Mouse (Mus musculus) stomach, postnatal 0 days (tissue): ENCODE results near the gene Ceacam15. TPM values are rescaled to one million over a fixed set of nuclear protein-coding genes. Genes with fewer than 3 reads are reported as not detected.
"Not testable (repeated sequence)": the region's sequence is repeated elsewhere in the genome, so short reads cannot be mapped to it uniquely, and the experiment has no call there.

Experiments used
- ATAC-seq: fragments of 200-750 bp; cut with Nextera tagmentation; 2 replicates; pipeline ENCODE4 v1.8.0; 2017; ENCODE audit not compliant: low FRiP score, low TSS enrichment
- DNase-seq: peaks from one replicate; pipeline ENCODE4 v3.0.0-alpha.2; 2016; ENCODE audit warnings: low spot score
- H3K27ac ChIP-seq: fragments of 300-500 bp; sonication (generic); replicated peaks from 2 replicates; pipeline ENCODE4 v1.5.1; 2014; ENCODE audit warnings: mild to moderate bottlenecking, control low read depth
- H3K27me3 ChIP-seq: fragments of 300-500 bp; sonication (generic); 2 replicates; pipeline ENCODE4 v1.6.1; 2014; ENCODE audit warnings: low read length; ENCODE audit not compliant: control insufficient read depth, insufficient read depth
- H3K36me3 ChIP-seq: fragments of 300-500 bp; sonication (generic); 2 replicates; pipeline ENCODE4 v1.6.1; 2014; ENCODE audit warnings: low read length, mixed read lengths; ENCODE audit not compliant: control insufficient read depth, insufficient read depth
- H3K4me1 ChIP-seq: fragments of 300-500 bp; sonication (generic); replicated peaks from 2 replicates; pipeline ENCODE4 v1.6.1; 2014; ENCODE audit warnings: antibody characterized with exemption; ENCODE audit not compliant: control insufficient read depth, insufficient read depth
- H3K4me2 ChIP-seq: fragments of 300-500 bp; sonication (generic); replicated peaks from 2 replicates; pipeline ENCODE4 v1.6.1; 2014; ENCODE audit warnings: low read depth, mild to moderate bottlenecking, control low read depth, moderate library complexity
- H3K4me3 ChIP-seq: fragments of 300-500 bp; sonication (generic); 2 replicates; pipeline ENCODE4 v1.5.1; 2014; ENCODE audit warnings: low read depth, low read length, control low read depth
- H3K9ac ChIP-seq: fragments of 300-500 bp; sonication (generic); 2 replicates; pipeline ENCODE4 v1.6.1; 2014; ENCODE audit warnings: mild to moderate bottlenecking, low read length, control low read depth, mixed read lengths
- H3K9me3 ChIP-seq: fragments of 300-500 bp; sonication (generic); 2 replicates; pipeline ENCODE4 v1.6.1; 2016; ENCODE audit warnings: low read length; ENCODE audit not compliant: control insufficient read depth
- CTCF ChIP-seq: IDR thresholded peaks from 2 replicates; pipeline ENCODE4 v1.5.1; 2016; ENCODE audit warnings: antibody characterized with exemption, low read depth, mild to moderate bottlenecking, moderate library complexity
- EP300 ChIP-seq: optimal IDR thresholded peaks from 2 replicates; pipeline ENCODE3; 2016; ENCODE audit warnings: antibody characterized with exemption
- WGBS: fragments of 180-500 bp; shearing (Covaris S2); extraction: QIAGEN DNeasy Blood & Tissue Kit; methylation state at CpG from one replicate; pipeline ENCODE4 v1.1.7; 2014; 5-methylcytosine and 5-hydroxymethylcytosine counted together
- polyA plus RNA-seq: library from polyadenylated mRNA; unstranded; fragments of >200 nt; fragmentation: Nextera tagmentation; extraction: Ambion mirVana; gene quantifications from 2 replicates; pipeline ENCODE4 v1.2.1, GENCODE M21; 2015

The Ceacam15 gene
- not detected in 2 replicates for polyA plus RNA-seq

DNA sequence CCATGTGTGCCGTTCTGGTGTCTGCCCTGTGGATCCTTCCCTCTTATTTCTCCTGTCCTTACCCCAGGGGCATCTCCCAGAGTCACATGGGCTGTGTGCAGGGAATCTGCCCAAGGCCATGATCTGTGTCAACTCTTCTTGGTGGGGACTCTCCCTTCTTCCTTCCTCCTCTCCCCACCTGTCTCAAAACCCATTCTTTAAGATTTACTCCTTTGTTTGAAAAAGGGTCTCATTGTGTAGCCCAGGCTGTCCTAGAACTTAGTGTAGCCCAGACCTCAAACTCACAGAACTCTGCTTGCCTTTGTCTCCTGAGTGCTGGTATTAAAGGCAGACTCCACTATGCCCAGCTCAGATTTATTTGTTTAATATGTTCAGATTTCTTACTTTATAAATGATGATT, at the start of gene Ceacam15:
Gene Ceacam15, minus strand, starts transcription at position 101 of the 400 bp plus-strand sequence.
- no peaks in the 10 kb centered on the region for H3K36me3 ChIP-seq
- H3K27ac ChIP-seq, result no peak within 1 kb of the TSS
- no peaks in the 10 kb centered on the region for H3K27me3 ChIP-seq
- no peak for ATAC-seq
- H3K9me3 ChIP-seq, result no peaks in the 10 kb centered on the region
- H3K4me3 ChIP-seq, result no peak within 1 kb of the TSS
- H3K9ac ChIP-seq, result no peak within 1 kb of the TSS
- TF ChIP-seq CTCF, result no peak
- TF ChIP-seq EP300, result no peak
- no peak within 1 kb of the TSS for H3K4me2 ChIP-seq
- WGBS, result 47% methylated on average over 1 of the region's 1 CpGs
- no peak for DNase-seq
- no peaks in the 10 kb centered on the region for H3K4me1 ChIP-seq

DNA sequence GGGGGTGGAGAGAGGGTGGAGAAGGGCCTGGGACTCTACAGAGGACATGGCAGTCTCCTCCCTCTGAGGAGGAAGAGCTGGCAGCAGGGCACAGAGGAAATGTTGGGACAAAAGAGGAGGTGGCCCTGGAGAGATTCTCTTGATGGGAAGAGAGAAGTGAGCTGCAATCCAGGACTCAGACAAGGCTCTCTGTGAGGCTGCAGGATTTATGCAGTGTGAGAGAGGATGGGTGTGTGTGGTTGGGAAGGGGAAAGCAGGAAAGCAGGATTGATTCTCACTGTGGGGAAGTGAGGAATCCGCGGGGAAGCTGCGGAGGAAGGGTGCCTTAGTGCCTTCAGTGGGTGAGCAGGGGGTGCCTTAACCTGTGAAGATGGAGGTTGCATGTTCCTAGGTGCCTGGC, 47.0 kb upstream of the Ceacam15 start:
- not testable (repeated sequence) for H3K9me3 ChIP-seq, H3K36me3 ChIP-seq, DNase-seq, H3K4me3 ChIP-seq, H3K27me3 ChIP-seq, H3K4me1 ChIP-seq, H3K9ac ChIP-seq, H3K4me2 ChIP-seq, H3K27ac ChIP-seq, ATAC-seq
- 53% methylated on average over 3 of the region's 3 CpGs for WGBS

DNA sequence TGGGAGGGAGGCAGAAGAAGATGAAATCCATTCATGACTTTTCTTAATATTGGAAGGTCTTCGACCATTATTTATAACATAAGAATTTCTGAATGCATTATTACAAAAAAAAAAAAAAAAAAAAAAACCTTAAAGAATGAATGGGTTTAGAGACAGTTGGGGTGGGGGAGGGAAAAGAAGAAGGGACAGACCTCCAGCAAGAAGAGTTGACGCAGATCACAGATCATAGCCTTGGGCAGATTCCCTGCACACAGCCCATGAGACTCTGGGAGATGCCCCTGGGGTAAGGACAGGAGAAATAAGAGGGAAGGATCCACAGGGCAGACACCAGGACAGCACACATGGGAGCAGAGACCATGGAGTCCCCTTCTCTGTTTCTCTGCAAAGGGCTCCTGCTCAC, 46.1 kb upstream of the Ceacam15 start, which contains the start of gene Ceacam9:
Gene Ceacam9, plus strand, starts transcription at position 301 of the 400 bp plus-strand sequence.
- H3K27ac ChIP-seq, result no peak within 1 kb of the TSS
- H3K4me1 ChIP-seq, result no peaks in the 10 kb centered on the region
- ATAC-seq, result no peak
- H3K9me3 ChIP-seq, result no peaks in the 10 kb centered on the region
- no peaks in the 10 kb centered on the region for H3K27me3 ChIP-seq
- no peak within 1 kb of the TSS for H3K9ac ChIP-seq
- no peak for DNase-seq
- no peak within 1 kb of the TSS for H3K4me2 ChIP-seq
- no peaks in the 10 kb centered on the region for H3K36me3 ChIP-seq
- TF ChIP-seq CTCF (no peak), EP300 (no peak)
- H3K4me3 ChIP-seq, result no peak within 1 kb of the TSS
- 86% methylated on average over 2 of the region's 2 CpGs for WGBS

DNA sequence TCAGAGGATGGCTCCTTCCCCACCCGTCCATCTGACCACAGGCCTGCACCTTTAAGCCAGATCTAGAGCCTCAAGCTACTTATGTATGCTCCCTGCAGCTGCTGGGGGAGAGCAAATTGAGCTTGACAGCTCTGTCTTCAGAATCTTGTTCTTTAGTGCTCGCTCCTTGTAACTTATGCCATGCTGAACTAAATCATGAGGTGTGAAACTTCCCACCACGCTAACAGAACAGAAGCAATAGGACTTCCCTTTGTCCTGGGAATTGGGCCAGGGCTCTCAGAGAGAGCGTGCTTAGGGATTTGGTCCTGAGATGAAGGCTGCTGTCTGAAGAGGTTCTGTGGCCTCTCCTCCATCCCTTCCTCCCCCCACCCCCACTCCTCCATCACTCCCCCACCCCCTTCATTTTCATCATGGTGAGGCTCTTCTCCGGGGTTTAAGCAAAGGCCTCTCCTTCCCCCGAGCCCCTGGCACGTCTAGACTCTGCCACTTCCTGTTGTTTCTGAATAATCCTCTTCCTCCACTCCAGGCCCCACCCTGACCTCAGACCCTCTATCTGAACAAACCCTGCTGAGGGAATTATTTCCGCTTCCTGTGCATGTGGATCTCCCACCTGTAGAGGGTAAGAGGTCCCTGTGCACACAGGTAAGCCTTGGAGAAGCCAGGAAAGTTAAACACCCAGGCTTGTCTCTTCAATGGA, 41.1 kb upstream of the Ceacam15 start:
- H3K27me3 ChIP-seq, H3K36me3 ChIP-seq, DNase-seq, H3K9ac ChIP-seq, ATAC-seq, H3K9me3 ChIP-seq, H3K4me3 ChIP-seq, H3K4me2 ChIP-seq, H3K4me1 ChIP-seq, H3K27ac ChIP-seq: not testable (repeated sequence)
- 34% methylated on average over 7 of the region's 8 CpGs for WGBS

DNA sequence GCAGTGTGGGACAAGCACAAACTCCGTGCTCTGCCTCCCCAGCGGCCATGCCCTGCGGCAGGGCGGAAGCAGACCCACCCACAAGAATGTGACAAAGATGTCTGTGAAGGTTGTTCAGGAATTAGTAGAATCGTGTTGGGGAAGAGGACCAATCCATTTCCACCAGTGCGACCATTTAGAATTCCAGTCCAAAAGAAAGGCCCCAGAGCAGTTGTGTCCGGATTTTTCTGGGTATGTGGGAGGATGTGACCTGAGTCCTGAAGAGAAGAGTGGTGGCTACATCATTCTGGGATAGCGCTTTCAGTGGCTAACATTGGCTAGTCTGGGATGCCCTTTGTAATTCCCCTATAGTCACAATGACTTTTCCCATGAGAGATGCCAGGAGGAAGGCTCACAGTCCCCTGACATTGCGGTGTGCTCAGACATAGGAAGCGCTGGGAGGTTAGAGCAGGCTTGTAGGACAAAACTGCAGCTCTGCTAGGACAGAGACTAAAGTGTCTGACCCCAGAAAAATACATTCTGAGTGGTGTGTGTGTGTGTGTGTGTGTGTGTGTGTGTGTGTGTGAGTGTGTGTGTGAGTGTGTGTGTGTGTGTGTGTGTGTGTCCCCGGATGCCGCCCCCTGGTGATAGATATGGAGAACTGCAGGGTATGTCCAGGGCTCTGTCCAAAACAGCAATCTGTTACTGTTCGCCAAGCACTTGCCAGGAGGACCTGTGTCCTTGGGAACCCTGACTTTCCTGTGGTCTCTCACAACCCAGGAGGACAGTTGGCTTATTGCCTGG, 37.3 kb upstream of the Ceacam15 start:
- 72% methylated on average over 13 of the region's 13 CpGs for WGBS
- Histone ChIP-seq H3K4me2 (no peak overlapping the region), H3K9ac (no peak overlapping the region), H3K4me1 (no peaks in the 10 kb centered on the region), H3K36me3 (no peaks in the 10 kb centered on the region), H3K4me3 (no peak overlapping the region), H3K27ac (no peak overlapping the region), H3K27me3 (no peaks in the 10 kb centered on the region), H3K9me3 (no peaks in the 10 kb centered on the region)
- ATAC-seq (no peak), DNase-seq (no peak)
- TF ChIP-seq CTCF, result peak; percentile 35
- no peak for TF ChIP-seq EP300

DNA sequence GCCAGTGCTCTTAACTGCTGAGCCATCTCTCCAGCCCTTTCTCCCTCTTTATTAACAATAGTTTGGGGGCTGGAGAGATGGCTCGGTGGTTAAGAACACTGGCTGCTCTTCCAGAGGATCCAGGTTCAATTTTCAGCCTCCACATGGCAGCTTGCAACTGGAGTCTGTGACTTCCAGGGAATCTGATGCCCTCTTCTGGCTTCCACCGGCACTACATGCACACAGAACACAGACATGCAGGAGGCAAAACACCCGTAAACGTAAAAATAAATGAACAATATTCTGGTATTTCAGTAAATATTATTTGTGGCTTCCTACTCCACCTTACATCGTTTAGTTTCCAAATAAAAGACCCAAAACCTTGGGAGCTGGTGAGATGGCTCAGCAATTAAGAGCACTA, 35.1 kb upstream of the Ceacam15 start:
- ATAC-seq (no peak), DNase-seq (no peak)
- no peaks in the 10 kb centered on the region for H3K27me3 ChIP-seq
- no peak overlapping the region for H3K9ac ChIP-seq
- H3K9me3 ChIP-seq, result no peaks in the 10 kb centered on the region
- no peaks in the 10 kb centered on the region for H3K36me3 ChIP-seq
- H3K4me3 ChIP-seq, result no peak overlapping the region
- WGBS, result 75% methylated on average over 5 of the region's 5 CpGs
- peak; percentile 55 for TF ChIP-seq CTCF
- TF ChIP-seq EP300, result no peak
- H3K27ac ChIP-seq, result no peak overlapping the region
- no peaks in the 10 kb centered on the region for H3K4me1 ChIP-seq
- H3K4me2 ChIP-seq, result no peak overlapping the region
